Mouse (Mus musculus) liver, embryonic 14.5 days (tissue): ENCODE measurements at regions not wholly inside any gene's neighbourhood (a gene's known extent, or its start where the extent isn't known, plus 50 kb on each side); places are given as distances from the start of the nearest gene placed in this dataset.

Experiments
- CTCF ChIP-seq: IDR thresholded peaks from 2 replicates; pipeline ENCODE4 v1.5.1; 2016; ENCODE audit warnings: antibody characterized with exemption, low read depth, control low read depth
- EP300 ChIP-seq: IDR thresholded peaks from 2 replicates; pipeline ENCODE4 v1.6.1; 2016; ENCODE audit warnings: antibody characterized with exemption, low read depth

DNA sequence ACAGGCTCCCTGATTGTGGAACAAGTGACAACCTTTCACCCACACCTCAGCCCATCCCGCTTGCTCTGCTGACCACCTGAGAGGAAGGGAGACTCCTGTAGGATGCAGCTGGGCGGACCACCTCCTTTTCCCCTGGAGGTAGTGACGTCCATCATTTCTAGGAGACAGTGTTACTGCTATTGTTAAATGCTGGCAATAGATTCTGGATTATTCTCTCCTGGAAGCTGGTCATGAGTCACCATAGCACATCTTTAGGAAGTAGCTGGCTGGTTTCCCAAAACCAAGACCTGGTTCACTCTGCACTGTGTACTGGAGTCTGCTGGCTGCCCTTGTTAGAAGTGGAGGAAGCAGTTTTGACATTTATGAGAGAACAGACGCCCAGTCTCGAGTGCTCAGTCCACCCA lies 196.0 kb downstream of the Fam43a start:
- TF ChIP-seq EP300 (no peak), CTCF (no peak)
